Mouse (Mus musculus): Measurements from ENCODE around the gene Gpatch1.

DNA sequence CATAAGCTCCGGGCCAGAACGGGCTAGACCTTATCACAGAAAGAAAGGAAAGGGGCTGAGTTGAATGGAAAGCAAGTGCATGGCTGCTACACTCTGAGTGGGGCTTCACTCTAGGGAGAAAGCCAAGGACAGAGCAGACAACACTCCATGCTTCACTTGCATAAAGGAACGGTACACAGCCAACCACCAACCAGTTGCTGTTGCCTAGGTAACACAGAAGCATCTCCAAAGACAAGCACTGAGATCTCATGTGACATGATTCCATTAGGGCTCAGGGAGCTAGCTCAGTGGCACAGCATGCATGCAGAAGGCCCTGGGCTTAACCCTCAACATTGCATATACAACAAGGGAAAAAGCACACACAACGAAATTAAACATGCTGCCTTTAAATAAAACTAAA, 40.8 kb downstream of the Gpatch1 start:
- TF ChIP-seq CTCF (IDR thresholded peaks at IDR 0.05; ENCODE audit: low read depth) (no peak), EP300 (IDR thresholded peaks at IDR 0.05; ENCODE audit: low read depth) (no peak)

All from liver, embryonic 14.5 days (tissue).